Mouse (Mus musculus): ENCODE measurements around the gene Plaur. TPM values are rescaled to one million over a fixed set of nuclear protein-coding genes. Genes with fewer than 3 reads are reported as not detected.
A peak's percentile ranks its signal among the peaks of the same experiment; 100 is the strongest.

The Plaur gene
- 1.4 and 2.1 TPM in 2 replicates for polyA plus RNA-seq (2012; rRNA removed)

- no peak for TF ChIP-seq CTCF (IDR thresholded peaks at IDR 0.05; ENCODE audit: borderline replicate concordance, extremely low read depth, insufficient read depth, insufficient read length)
- no peak for TF ChIP-seq POLR2A (IDR thresholded peaks at IDR 0.05; ENCODE audit: borderline replicate concordance, extremely low read depth, insufficient read depth, insufficient read length, poor library complexity, severe bottlenecking)
- peak; percentile 13 for DNase-seq (ENCODE audit: low read depth)
Observed at GRCm38 (mm10) chr7:24462388-24463319, at the start of gene Plaur. Gene Plaur, plus strand, starts transcription at chr7:24462484.

GRCm38 (mm10) chr7:24413630-24414029, 48.7 kb upstream of the Plaur start:
- no peak for DNase-seq (ENCODE audit: low read depth)
- TF ChIP-seq CTCF (IDR thresholded peaks at IDR 0.05; ENCODE audit: borderline replicate concordance, extremely low read depth, insufficient read depth, insufficient read length), result no peak
- no peak for TF ChIP-seq POLR2A (IDR thresholded peaks at IDR 0.05; ENCODE audit: borderline replicate concordance, extremely low read depth, insufficient read depth, insufficient read length, poor library complexity, severe bottlenecking)

GRCm38 (mm10) chr7:24415261-24415660, 47.0 kb upstream of the Plaur start:
- DNase-seq (ENCODE audit: low read depth), result no peak
- TF ChIP-seq CTCF (IDR thresholded peaks at IDR 0.05; ENCODE audit: borderline replicate concordance, extremely low read depth, insufficient read depth, insufficient read length), result no peak
- TF ChIP-seq POLR2A (IDR thresholded peaks at IDR 0.05; ENCODE audit: borderline replicate concordance, extremely low read depth, insufficient read depth, insufficient read length, poor library complexity, severe bottlenecking), result no peak

GRCm38 (mm10) chr7:24419579-24419978, 42.7 kb upstream of the Plaur start:
- TF ChIP-seq POLR2A (IDR thresholded peaks at IDR 0.05; ENCODE audit: borderline replicate concordance, extremely low read depth, insufficient read depth, insufficient read length, poor library complexity, severe bottlenecking), result no peak
- TF ChIP-seq CTCF (IDR thresholded peaks at IDR 0.05; ENCODE audit: borderline replicate concordance, extremely low read depth, insufficient read depth, insufficient read length), result no peak

GRCm38 (mm10) chr7:24421648-24422047, 40.6 kb upstream of the Plaur start:
- TF ChIP-seq CTCF (IDR thresholded peaks at IDR 0.05; ENCODE audit: borderline replicate concordance, extremely low read depth, insufficient read depth, insufficient read length) (no peak), POLR2A (IDR thresholded peaks at IDR 0.05; ENCODE audit: borderline replicate concordance, extremely low read depth, insufficient read depth, insufficient read length, poor library complexity, severe bottlenecking) (no peak)
- no peak for DNase-seq (ENCODE audit: low read depth)

More at GRCm38 (mm10) chr7:24419579-24419978, 42.7 kb upstream of the Plaur start:
- peak; percentile 28 for DNase-seq (ENCODE audit: low read depth)

GRCm38 (mm10) chr7:24422251-24422650, 40.0 kb upstream of the Plaur start:
- peak; percentile 11 for DNase-seq (ENCODE audit: low read depth)
- TF ChIP-seq CTCF (IDR thresholded peaks at IDR 0.05; ENCODE audit: borderline replicate concordance, extremely low read depth, insufficient read depth, insufficient read length) (no peak), POLR2A (IDR thresholded peaks at IDR 0.05; ENCODE audit: borderline replicate concordance, extremely low read depth, insufficient read depth, insufficient read length, poor library complexity, severe bottlenecking) (no peak)

- TF ChIP-seq POLR2A (IDR thresholded peaks at IDR 0.05; ENCODE audit: borderline replicate concordance, extremely low read depth, insufficient read depth, insufficient read length, poor library complexity, severe bottlenecking) (no peak), CTCF (IDR thresholded peaks at IDR 0.05; ENCODE audit: borderline replicate concordance, extremely low read depth, insufficient read depth, insufficient read length) (no peak)
- no peak for DNase-seq (ENCODE audit: low read depth)
Observed at GRCm38 (mm10) chr7:24423107-24423763, 39.0 kb upstream of the Plaur start.

- no peak for TF ChIP-seq POLR2A (IDR thresholded peaks at IDR 0.05; ENCODE audit: borderline replicate concordance, extremely low read depth, insufficient read depth, insufficient read length, poor library complexity, severe bottlenecking)
- no peak for TF ChIP-seq CTCF (IDR thresholded peaks at IDR 0.05; ENCODE audit: borderline replicate concordance, extremely low read depth, insufficient read depth, insufficient read length)
- peak; percentile 19 for DNase-seq (ENCODE audit: low read depth)
Observed at GRCm38 (mm10) chr7:24423956-24424732, 38.1 kb upstream of the Plaur start.

- DNase-seq (ENCODE audit: low read depth), result no peak
- TF ChIP-seq CTCF (IDR thresholded peaks at IDR 0.05; ENCODE audit: borderline replicate concordance, extremely low read depth, insufficient read depth, insufficient read length), result no peak
- TF ChIP-seq POLR2A (IDR thresholded peaks at IDR 0.05; ENCODE audit: borderline replicate concordance, extremely low read depth, insufficient read depth, insufficient read length, poor library complexity, severe bottlenecking), result no peak
Observed at GRCm38 (mm10) chr7:24425919-24426318, 36.4 kb upstream of the Plaur start.

- no peak for DNase-seq (ENCODE audit: low read depth)
Observed at GRCm38 (mm10) chr7:24427168-24427567, 35.1 kb upstream of the Plaur start.

GRCm38 (mm10) chr7:24428725-24429124, 33.6 kb upstream of the Plaur start:
- DNase-seq (ENCODE audit: low read depth), result no peak
- no peak for TF ChIP-seq CTCF (IDR thresholded peaks at IDR 0.05; ENCODE audit: borderline replicate concordance, extremely low read depth, insufficient read depth, insufficient read length)
- TF ChIP-seq POLR2A (IDR thresholded peaks at IDR 0.05; ENCODE audit: borderline replicate concordance, extremely low read depth, insufficient read depth, insufficient read length, poor library complexity, severe bottlenecking), result no peak

More at GRCm38 (mm10) chr7:24427168-24427567, 35.1 kb upstream of the Plaur start:
- no peak for TF ChIP-seq POLR2A (IDR thresholded peaks at IDR 0.05; ENCODE audit: borderline replicate concordance, extremely low read depth, insufficient read depth, insufficient read length, poor library complexity, severe bottlenecking)

Measured in brain, embryonic 14.5 days (tissue).